Mouse (Mus musculus): Measurements from ENCODE around the gene Dazap1.

GRCm38 (mm10) chr10:80270734-80271181 is 9.5 kb downstream of the Dazap1 start:
- TF ChIP-seq POLR2A (IDR thresholded peaks at IDR 0.05; ENCODE audit: insufficient read depth, low read length) = no peak
- no peak for TF ChIP-seq CTCF (IDR thresholded peaks at IDR 0.05; ENCODE audit: low read depth, low read length)
- no peak for TF ChIP-seq EP300 (IDR thresholded peaks at IDR 0.05; ENCODE audit: insufficient read depth, low read depth, low read length)

All from ES-Bruce4 (cell line).